Mouse (Mus musculus) neural tube, embryonic 14.5 days (tissue): Measurements from ENCODE around the gene Vamp9. TPM values are rescaled to one million over a fixed set of nuclear protein-coding genes. Genes with fewer than 3 reads are reported as not detected.

Experiments used
- ATAC-seq: fragments of 200-750 bp; cut with Nextera tagmentation; 2 replicates; pipeline ENCODE4 v1.8.0; 2017; ENCODE audit warnings: low read depth, mild to moderate bottlenecking, moderate TSS enrichment, moderate library complexity
- H3K27ac ChIP-seq: fragments of 300-500 bp; sonication (generic); 2 replicates; pipeline ENCODE4 v1.5.1; 2014; ENCODE audit warnings: low read depth, mild to moderate bottlenecking, control low read depth, low read length, moderate library complexity, mixed read lengths
- H3K27me3 ChIP-seq: fragments of 300-500 bp; sonication (generic); 2 replicates; pipeline ENCODE4 v1.6.1; 2014; ENCODE audit warnings: low read length; ENCODE audit not compliant: control insufficient read depth, insufficient read depth
- H3K36me3 ChIP-seq: fragments of 300-500 bp; sonication (generic); 2 replicates; pipeline ENCODE4 v1.6.1; 2014; ENCODE audit warnings: low read length, mixed read lengths; ENCODE audit not compliant: control insufficient read depth, insufficient read depth
- H3K4me1 ChIP-seq: fragments of 300-500 bp; sonication (generic); 2 replicates; pipeline ENCODE4 v1.6.1; 2014; ENCODE audit warnings: low read length; ENCODE audit not compliant: control insufficient read depth, insufficient read depth
- H3K4me2 ChIP-seq: fragments of 300-500 bp; sonication (generic); 2 replicates; pipeline ENCODE4 v1.6.1; 2014; ENCODE audit warnings: mild to moderate bottlenecking, low read depth, low read length, control low read depth
- H3K4me3 ChIP-seq: fragments of 300-500 bp; sonication (generic); 2 replicates; pipeline ENCODE4 v1.5.1; 2014; ENCODE audit warnings: low read depth, low read length, control low read depth, mixed read lengths
- H3K9ac ChIP-seq: fragments of 300-500 bp; sonication (generic); replicated peaks from 2 replicates; pipeline ENCODE4 v1.6.1; 2014; ENCODE audit warnings: low read depth, mild to moderate bottlenecking, control low read depth, low read length, mixed read lengths
- H3K9me3 ChIP-seq: fragments of 300-500 bp; sonication (generic); 2 replicates; pipeline ENCODE4 v1.6.1; 2016; ENCODE audit warnings: low read length; ENCODE audit not compliant: control insufficient read depth
- WGBS: fragments of 180-500 bp; shearing (Covaris S2); extraction: QIAGEN DNeasy Blood & Tissue Kit; methylation state at CpG from one replicate; pipeline ENCODE4 v1.1.7; 2014; 5-methylcytosine and 5-hydroxymethylcytosine counted together
- polyA plus RNA-seq: library from polyadenylated mRNA; unstranded; fragments of >200 nt; fragmentation: Nextera tagmentation; extraction: Ambion mirVana; gene quantifications from 2 replicates; pipeline ENCODE4 v1.2.1, GENCODE M21; 2014

Vamp9 gene
- polyA plus RNA-seq, 1 experiment from 2014 or later, result 1.2 TPM

DNA sequence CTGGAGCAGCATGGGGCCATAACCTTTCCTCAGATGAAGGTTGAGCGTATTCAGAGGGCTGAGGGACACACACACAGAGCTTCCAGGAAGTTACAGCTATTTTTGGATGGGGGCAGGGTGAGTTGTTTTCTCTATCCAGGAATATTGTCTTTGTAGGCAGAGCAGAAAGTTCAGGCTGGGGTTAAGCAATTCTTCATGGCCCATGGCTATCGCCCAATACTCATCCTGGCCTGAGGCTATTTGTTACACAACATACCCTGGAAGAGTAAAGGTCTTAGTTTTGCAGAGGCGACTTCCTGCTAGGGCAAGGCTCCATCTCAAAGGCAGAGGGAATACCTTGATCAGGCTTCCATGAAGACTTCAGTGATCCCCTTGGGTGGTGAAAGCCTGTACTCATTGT lies 88.1 kb downstream of the Vamp9 start:
- Histone ChIP-seq H3K4me1 (no peaks in the 10 kb centered on the region), H3K9me3 (no peaks in the 10 kb centered on the region), H3K9ac (no peak overlapping the region), H3K27me3 (no peaks in the 10 kb centered on the region), H3K36me3 (no peaks in the 10 kb centered on the region), H3K27ac (no peak overlapping the region), H3K4me2 (no peak overlapping the region), H3K4me3 (no peak overlapping the region)
- 83% methylated on average over 3 of the region's 3 CpGs for WGBS
- no peak for ATAC-seq

DNA sequence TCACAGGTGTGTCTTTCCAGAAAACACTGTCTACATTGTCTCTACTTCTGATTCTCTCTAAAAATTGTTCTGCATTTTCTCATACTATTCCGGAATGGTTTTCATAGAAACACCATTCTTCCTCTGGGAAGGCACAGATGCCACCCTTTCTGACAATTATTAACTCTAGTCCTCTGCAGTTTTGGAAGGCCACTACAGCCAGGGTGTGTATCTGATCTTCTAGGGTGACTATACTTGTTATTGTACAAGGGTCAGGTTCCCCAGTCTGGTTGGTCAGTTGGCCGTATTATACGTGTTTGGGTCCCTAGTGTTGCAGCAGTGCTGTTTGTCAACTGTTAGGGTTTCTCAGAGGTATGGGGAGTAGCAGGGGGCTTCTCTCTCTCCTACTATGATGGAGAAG lies 88.6 kb downstream of the Vamp9 start:
- Histone ChIP-seq H3K4me2 (no peak overlapping the region), H3K27me3 (no peaks in the 10 kb centered on the region), H3K4me1 (no peaks in the 10 kb centered on the region), H3K27ac (no peak overlapping the region), H3K9me3 (no peaks in the 10 kb centered on the region), H3K9ac (no peak overlapping the region), H3K36me3 (no peaks in the 10 kb centered on the region), H3K4me3 (no peak overlapping the region)
- WGBS, result 92% methylated on average over 3 of the region's 3 CpGs
- no peak for ATAC-seq

DNA sequence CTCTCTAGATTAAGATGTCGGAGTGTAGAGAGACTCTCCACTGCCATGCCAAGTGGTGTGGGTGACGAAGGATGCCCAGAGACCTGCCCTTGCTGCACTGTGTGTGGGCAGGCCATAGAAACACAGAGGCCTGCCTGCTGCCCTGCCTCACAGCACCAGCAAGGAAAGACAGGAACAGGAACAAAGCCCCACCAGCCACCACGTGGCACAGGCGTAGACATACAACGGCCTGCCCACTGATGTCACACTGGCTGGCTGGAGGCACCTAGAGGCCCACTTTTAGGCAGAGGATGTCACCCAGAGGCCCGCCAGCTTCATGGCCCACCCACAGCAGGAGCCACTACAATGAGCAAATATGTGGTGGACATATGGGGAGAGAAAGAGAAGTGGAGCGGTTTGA lies 94.0 kb downstream of the Vamp9 start:
- no peak for ATAC-seq
- 80% methylated on average over 7 of the region's 7 CpGs for WGBS
- H3K36me3 ChIP-seq, result no peaks in the 10 kb centered on the region
- no peak overlapping the region for H3K4me2 ChIP-seq
- H3K9ac ChIP-seq, result no peak overlapping the region
- no peaks in the 10 kb centered on the region for H3K27me3 ChIP-seq
- H3K27ac ChIP-seq, result no peak overlapping the region
- no peaks in the 10 kb centered on the region for H3K4me1 ChIP-seq
- H3K9me3 ChIP-seq, result no peaks in the 10 kb centered on the region
- H3K4me3 ChIP-seq, result no peak overlapping the region

DNA sequence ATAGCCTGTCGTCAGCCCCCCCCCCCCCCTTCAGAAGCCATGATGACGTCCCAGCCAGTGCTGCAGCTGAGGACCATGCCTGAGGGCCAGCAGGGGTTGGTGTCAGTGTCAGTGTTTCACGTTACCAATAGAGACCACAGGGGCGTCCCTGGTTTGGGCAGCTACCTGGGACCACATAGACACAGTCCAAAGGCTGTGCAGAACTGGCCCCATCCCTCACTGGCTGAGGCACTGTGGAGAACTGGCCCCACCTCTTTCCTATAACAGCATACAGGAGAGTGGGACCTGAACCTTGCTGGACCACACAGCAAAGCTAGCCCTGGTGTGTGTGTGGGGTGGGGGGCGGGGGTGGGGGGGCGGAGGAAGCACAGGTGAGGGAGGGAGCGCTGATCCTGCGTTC lies 94.4 kb downstream of the Vamp9 start:
- ATAC-seq, result no peak
- Histone ChIP-seq H3K4me2 (no peak overlapping the region), H3K9ac (no peak overlapping the region), H3K36me3 (no peaks in the 10 kb centered on the region), H3K27ac (no peak overlapping the region), H3K9me3 (no peaks in the 10 kb centered on the region), H3K27me3 (no peaks in the 10 kb centered on the region), H3K4me3 (no peak overlapping the region), H3K4me1 (no peaks in the 10 kb centered on the region)
- WGBS, result 52% methylated on average over 7 of the region's 8 CpGs

Other genes with a start within 250 kb of the Vamp9 start
- 83.7 and 86.2 TPM in 2 replicates for gene Rasgef1b, start 177.2 kb upstream of the Vamp9 start, polyA plus RNA-seq
- gene Hnrnpd, start 72.7 kb downstream of the Vamp9 start, polyA plus RNA-seq, result 96.8 and 116 TPM in 2 replicates
- gene 4930524J08Rik, start 72.8 kb downstream of the Vamp9 start, polyA plus RNA-seq, result 3.7 and 5.3 TPM in 2 replicates
- gene Hnrnpdl, start 133.4 kb downstream of the Vamp9 start, polyA plus RNA-seq, result 208 and 236 TPM in 2 replicates
- gene Enoph1, start 133.7 kb downstream of the Vamp9 start, polyA plus RNA-seq, result 46.0 and 49.9 TPM in 2 replicates